ENCODE assay signal across 25 mouse cellular contexts in genomic region chr12:118377898-118378297, GRCm38 (mm10).
A peak's percentile ranks its signal among the peaks of the same experiment; 100 is the strongest.
DNase-seq lines count a peak whose midpoint lies in the region; ATAC-seq and TF ChIP-seq lines count a peak whose summit lies in the region.
"Had no signal": no experiment of that assay in that cellular context is flagged by ENCODE, and none has a peak within 500 bp of the region (broad histone marks: within the 10 kb centered on the region; RNA-seq: fewer than 3 reads in every experiment).

No protein-coding gene starts in this region.

- ATAC-seq in forebrain, embryonic 13.5 days, result peak; percentile 24; the same call in 1 of the 2 replicates
- no peak for ATAC-seq in forebrain, embryonic 12.5 days (ENCODE audit: low FRiP score)
- ATAC-seq in forebrain, postnatal 0 days, result peak; percentile 51; the same call in 1 of the 2 replicates
- no peak for ATAC-seq in erythroblast, adult 5-6 weeks (replicated peaks; ENCODE audit: low FRiP score, poor library complexity, severe bottlenecking)
- ATAC-seq in megakaryocyte-erythroid progenitor cell, adult 5-6 weeks (replicated peaks; ENCODE audit: low FRiP score, low TSS enrichment, poor library complexity, severe bottlenecking), result no peak
- ATAC-seq: hindbrain, postnatal 0 days; intestine, postnatal 0 days had no signal

- H3K4me1 ChIP-seq in forebrain, embryonic 13.5 days, result peaks cover 11% of the 10 kb centered on the region; the same call in 1 of the 2 replicates
- no peaks in the 10 kb centered on the region for H3K4me1 ChIP-seq in forebrain, embryonic 12.5 days
- no peaks in the 10 kb centered on the region for H3K4me1 ChIP-seq in forebrain, postnatal 0 days (ENCODE audit: insufficient read depth)
- H3K4me1 ChIP-seq: embryonic facial prominence, embryonic 12.5 days; embryonic facial prominence, embryonic 15.5 days; heart, embryonic 12.5 days; heart, embryonic 15.5 days had no signal

- no peaks in the 10 kb centered on the region for H3K9me3 ChIP-seq in forebrain, embryonic 13.5 days (replicated peaks)
- H3K9me3 ChIP-seq in forebrain, embryonic 12.5 days, result no peaks in the 10 kb centered on the region
- no peaks in the 10 kb centered on the region for H3K9me3 ChIP-seq in forebrain, postnatal 0 days (ENCODE audit: low read length)
- H3K9me3 ChIP-seq: embryonic facial prominence, embryonic 12.5 days; embryonic facial prominence, embryonic 15.5 days; heart, embryonic 12.5 days; heart, embryonic 15.5 days had no signal

- H3K9ac ChIP-seq in forebrain, embryonic 13.5 days, result no peak overlapping the region
- H3K9ac ChIP-seq in forebrain, embryonic 12.5 days, result no peak overlapping the region
- H3K9ac ChIP-seq in forebrain, postnatal 0 days, result no peak overlapping the region
- H3K9ac ChIP-seq: embryonic facial prominence, embryonic 12.5 days; embryonic facial prominence, embryonic 15.5 days; heart, embryonic 12.5 days; heart, embryonic 15.5 days; hindbrain, embryonic 14.5 days had no signal

- no peaks in the 10 kb centered on the region for H3K36me3 ChIP-seq in forebrain, embryonic 13.5 days (ENCODE audit: poor library complexity, severe bottlenecking)
- no peaks in the 10 kb centered on the region for H3K36me3 ChIP-seq in forebrain, embryonic 12.5 days (replicated peaks)
- H3K36me3 ChIP-seq in forebrain, postnatal 0 days (ENCODE audit: insufficient read depth), result no peaks in the 10 kb centered on the region
- H3K36me3 ChIP-seq: embryonic facial prominence, embryonic 12.5 days; embryonic facial prominence, embryonic 15.5 days; heart, embryonic 12.5 days; heart, embryonic 15.5 days had no signal

- no peak overlapping the region for H3K4me3 ChIP-seq in forebrain, embryonic 13.5 days
- no peak overlapping the region for H3K4me3 ChIP-seq in forebrain, embryonic 12.5 days (replicated peaks)
- H3K4me3 ChIP-seq in forebrain, postnatal 0 days (ENCODE audit: low read depth, low read length), result no peak overlapping the region
- H3K4me3 ChIP-seq: embryonic facial prominence, embryonic 12.5 days; embryonic facial prominence, embryonic 15.5 days; erythroblast, embryonic 14.5 days; gastrocnemius, adult 2 months; heart, embryonic 12.5 days; heart, embryonic 15.5 days had no signal

- H3K4me2 ChIP-seq in forebrain, embryonic 13.5 days, result no peak overlapping the region
- H3K4me2 ChIP-seq in forebrain, embryonic 12.5 days, result no peak overlapping the region
- H3K4me2 ChIP-seq in forebrain, postnatal 0 days (ENCODE audit: low read depth), result no peak overlapping the region
- H3K4me2 ChIP-seq: embryonic facial prominence, embryonic 12.5 days; embryonic facial prominence, embryonic 15.5 days; heart, embryonic 12.5 days; heart, embryonic 15.5 days; hindbrain, embryonic 14.5 days had no signal

- WGBS in forebrain, embryonic 13.5 days, result 20% methylated on average over 5 of the region's 5 CpGs
- WGBS in forebrain, embryonic 12.5 days, result 24% methylated on average over 5 of the region's 5 CpGs
- WGBS in forebrain, postnatal 0 days, result 26% methylated on average over 5 of the region's 5 CpGs

- H3K27me3 ChIP-seq in forebrain, embryonic 13.5 days, result no peaks in the 10 kb centered on the region
- H3K27me3 ChIP-seq in forebrain, embryonic 12.5 days, result no peaks in the 10 kb centered on the region
- H3K27me3 ChIP-seq in forebrain, postnatal 0 days (ENCODE audit: insufficient read depth, low read length), result no peaks in the 10 kb centered on the region
- H3K27me3 ChIP-seq: embryonic facial prominence, embryonic 12.5 days; embryonic facial prominence, embryonic 15.5 days; heart, embryonic 12.5 days; heart, embryonic 15.5 days had no signal

- H3K27ac ChIP-seq in forebrain, embryonic 13.5 days, result no peak overlapping the region
- no peak overlapping the region for H3K27ac ChIP-seq in forebrain, embryonic 12.5 days
- no peak overlapping the region for H3K27ac ChIP-seq in forebrain, postnatal 0 days (ENCODE audit: low read depth, low read length)
- H3K27ac ChIP-seq: embryonic facial prominence, embryonic 12.5 days; embryonic facial prominence, embryonic 15.5 days; gastrocnemius, adult 2 months; heart, embryonic 15.5 days; hindbrain, embryonic 14.5 days; hindbrain, postnatal 0 days had no signal

- peak; percentile 4 for DNase-seq in heart, adult 11 months
- DNase-seq in heart, postnatal 25 days (ENCODE audit: low spot score), result no peak
- peak; percentile 10 for DNase-seq in forebrain, postnatal 0 days
- DNase-seq: adrenal gland, adult 8-10 months; adrenal gland, postnatal 25 days; cerebellum, adult 18-20 months; cerebellum, adult 9-10 months; cerebellum, postnatal 14 days; gastrocnemius, adult 2 months; gastrocnemius, postnatal 14 days; heart, postnatal 10 days; heart, postnatal 4 days; kidney, adult 2 months had no signal

- no peak for TF ChIP-seq CTCF in forebrain, postnatal 0 days (IDR thresholded peaks at IDR 0.05; ENCODE audit: low read depth)

- intact Hi-C loops in heart, postnatal 25 days (cut with DNase I), result no loop called here

Comparison
In these comparisons a context has a peak if more than half of its experiments do, and no peak if none do; other contexts are left out.
1. ATAC-seq: peak in forebrain, embryonic 13.5 days (single experiment) and forebrain, postnatal 0 days (single experiment); none in forebrain, embryonic 12.5 days (single experiment), erythroblast, adult 5-6 weeks (single experiment) and megakaryocyte-erythroid progenitor cell, adult 5-6 weeks (single experiment).